In the genomic region with DNA sequence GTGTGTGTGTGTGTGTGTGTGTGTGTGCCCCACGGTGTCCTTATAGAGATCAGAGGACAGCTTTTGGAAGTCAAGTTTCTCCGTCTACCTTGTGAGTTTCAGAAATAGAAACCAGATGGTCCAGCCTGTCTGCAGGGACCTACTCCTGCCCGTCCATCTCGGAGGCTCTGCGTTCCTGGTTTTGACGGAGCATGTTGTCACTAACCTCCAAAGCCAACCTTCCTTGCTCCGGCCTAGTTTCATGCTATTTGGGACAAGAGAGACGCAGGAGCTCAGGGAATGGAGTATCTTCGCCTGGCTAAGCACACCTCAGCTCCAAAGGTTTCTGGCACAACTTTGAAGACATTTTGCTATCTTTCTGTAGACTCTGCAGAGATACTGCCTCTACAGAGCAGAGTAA, we compare ENCODE assay signal across 8 mouse cellular contexts. TPM values are rescaled to one million over a fixed set of nuclear protein-coding genes. Genes with fewer than 3 reads are reported as not detected.
A peak's percentile ranks its signal among the peaks of the same experiment; 100 is the strongest.
DNase-seq lines count a peak whose midpoint lies in the region; ATAC-seq lines count a peak whose summit lies in the region.

No protein-coding gene starts in this region.

- no peaks in the 10 kb centered on the region for H3K27me3 ChIP-seq in forebrain, embryonic 14.5 days (replicated peaks; ENCODE audit: control insufficient read depth, insufficient read depth, low read length)
- H3K27me3 ChIP-seq in intestine, embryonic 14.5 days (replicated peaks; ENCODE audit: control insufficient read depth, insufficient read depth, low read length) = no peaks in the 10 kb centered on the region

- DNase-seq in heart, adult 18-20 months = peak; percentile 58 to 72
- no peak for DNase-seq in heart, adult 8-10 months (ENCODE audit: low spot score)
- peak; percentile 91 for DNase-seq in brain, adult 2 months (ENCODE audit: low read depth, low spot score)
- DNase-seq in forebrain, embryonic 14.5 days (ENCODE audit: low spot score) = no peak
- no peak for DNase-seq in intestine, embryonic 14.5 days (ENCODE audit: low spot score)
- DNase-seq in neural tube, embryonic 10.5 days (ENCODE audit: extremely low spot score, low spot score) = peak; percentile 50
- no peak for DNase-seq in adrenal gland, postnatal 10 days
- DNase-seq in urinary bladder, postnatal 4 days (ENCODE audit: low spot score in 2 of 2) = no peak

- WGBS in forebrain, embryonic 14.5 days = 35% methylated on average over 9 of the region's 9 CpGs
- 34% methylated on average over 9 of the region's 9 CpGs for WGBS in intestine, embryonic 14.5 days

- H3K9me3 ChIP-seq in forebrain, embryonic 14.5 days (replicated peaks; ENCODE audit: control insufficient read depth, low read length) = no peaks in the 10 kb centered on the region
- 0 out of 2 replicates have a peak, but pooled peaks cover 5% of the 10 kb centered on the region for H3K9me3 ChIP-seq in intestine, embryonic 14.5 days (ENCODE audit: control insufficient read depth, low read length)

- no peaks in the 10 kb centered on the region for H3K36me3 ChIP-seq in forebrain, embryonic 14.5 days (ENCODE audit: control insufficient read depth, insufficient read depth, low read length)
- no peaks in the 10 kb centered on the region for H3K36me3 ChIP-seq in intestine, embryonic 14.5 days (ENCODE audit: control insufficient read depth, insufficient read depth, low read length)

- H3K4me3 ChIP-seq in forebrain, embryonic 14.5 days (ENCODE audit: low read depth, low read length) = 0 out of 2 replicates have a peak overlapping the region, but pooled peaks have one; percentile 25
- no peak overlapping the region for H3K4me3 ChIP-seq in intestine, embryonic 14.5 days (ENCODE audit: low read depth, low read length)

- H3K4me2 ChIP-seq in forebrain, embryonic 14.5 days (ENCODE audit: low read length) = peak overlapping the region; percentile 62
- peak overlapping the region; percentile 62 for H3K4me2 ChIP-seq in intestine, embryonic 14.5 days (ENCODE audit: low read length)

- peak overlapping the region; percentile 65 for H3K9ac ChIP-seq in forebrain, embryonic 14.5 days (ENCODE audit: low read length)
- peak overlapping the region; percentile 42 for H3K9ac ChIP-seq in intestine, embryonic 14.5 days (ENCODE audit: low read length)

- H3K27ac ChIP-seq in forebrain, embryonic 14.5 days (ENCODE audit: low read depth, low read length) = peak overlapping the region; percentile 93
- peak overlapping the region; percentile 94 for H3K27ac ChIP-seq in intestine, embryonic 14.5 days (ENCODE audit: low read depth)

- peaks cover 28% of the 10 kb centered on the region for H3K4me1 ChIP-seq in forebrain, embryonic 14.5 days (ENCODE audit: control insufficient read depth, insufficient read depth, low read length)
- H3K4me1 ChIP-seq in intestine, embryonic 14.5 days (replicated peaks; ENCODE audit: control insufficient read depth, insufficient read depth, low read length) = peaks cover 30% of the 10 kb centered on the region

- ATAC-seq in forebrain, embryonic 14.5 days = 0 out of 2 replicates have a peak, but pooled peaks have one; percentile 8
- ATAC-seq in intestine, embryonic 14.5 days (replicated peaks; ENCODE audit: low FRiP score, low TSS enrichment, low read depth) = no peak; the same call in 1 of the 2 replicates

RNA-seq across cellular contexts. Expression of a gene that starts 54.2 kb away (rescaled TPM):
- 10 to 100 TPM; 28.2 to 38.8 TPM for total RNA-seq in heart, adult 18-20 months (2021)
- total RNA-seq in heart, adult 8-10 months (2022) = 10 to 100 TPM; 37.2 to 45.8 (median 39.8) TPM
- polyA plus RNA-seq in forebrain, embryonic 14.5 days (2014; fragmentation: Nextera tagmentation; extraction: Ambion mirVana) = 40.2 and 43.4 TPM in 2 replicates
- polyA plus RNA-seq in intestine, embryonic 14.5 days (2014; fragmentation: Nextera tagmentation; extraction: Ambion mirVana) = 50.5 and 68.2 TPM in 2 replicates
- total RNA-seq in adrenal gland, postnatal 10 days (2021) = 10 to 100 TPM; 42.8 to 62.0 TPM

Comparison
In these comparisons a context has a peak if more than half of its experiments do, and no peak if none do; other contexts are left out.
1. DNase-seq: peak in heart, adult 18-20 months (2 of 2), brain, adult 2 months (single experiment) and neural tube, embryonic 10.5 days (single experiment); none in heart, adult 8-10 months (single experiment), forebrain, embryonic 14.5 days (single experiment), intestine, embryonic 14.5 days (single experiment), adrenal gland, postnatal 10 days (single experiment) and urinary bladder, postnatal 4 days (0 of 2).